Mouse (Mus musculus): ENCODE data around the gene Clptm1.

Gene Clptm1

GRCm38 (mm10) chr7:19664455-19664954 lies 328 bp downstream of the Clptm1 start:
- peak in 1 of 2 experiments; percentile 36 for DNase-seq (ENCODE audit: low spot score in 2 of 2)

DNA sequence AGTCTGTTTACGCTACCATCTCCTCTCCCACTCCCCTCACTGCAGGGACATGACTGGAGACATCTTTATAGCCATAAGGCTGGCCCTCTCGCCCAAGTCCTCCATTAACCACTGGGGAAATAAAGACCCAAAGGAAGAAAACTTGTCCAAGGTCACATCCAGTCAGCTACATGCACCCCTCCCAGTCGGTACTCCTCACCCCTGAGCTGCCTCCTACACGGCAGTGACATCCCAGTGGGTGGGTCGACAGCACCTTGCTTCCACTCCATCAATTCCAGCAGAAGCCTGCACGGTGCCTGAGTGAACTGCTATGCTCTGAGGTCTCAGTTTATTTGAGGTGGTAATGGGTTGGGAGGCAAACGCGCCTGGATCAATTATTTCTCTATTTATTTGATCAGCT lies 893 bp downstream of the Clptm1 start:
- DNase-seq (ENCODE audit: low spot score in 2 of 2) = peak in 1 of 2 experiments; percentile 26

DNA sequence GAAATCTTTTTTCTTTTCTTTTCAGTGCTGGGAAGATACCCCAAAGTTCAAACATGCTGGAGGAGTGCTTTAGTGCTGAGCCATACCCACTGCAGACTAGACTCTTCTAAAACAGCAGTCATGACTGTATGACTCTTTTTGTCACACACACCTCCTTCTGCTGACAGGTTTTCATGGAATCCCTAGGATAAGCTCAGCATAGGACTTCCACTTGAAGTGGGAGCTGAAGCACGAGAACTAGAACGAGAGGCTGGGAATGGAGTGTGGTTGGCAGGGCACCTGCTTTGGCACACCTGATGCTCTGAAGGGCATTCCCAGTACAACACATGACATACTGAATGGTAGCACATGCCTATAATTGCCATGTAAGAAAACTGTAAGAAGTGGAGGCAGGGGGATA lies 12.2 kb downstream of the Clptm1 start:
- DNase-seq (ENCODE audit: low spot score in 2 of 2) = no peak

DNA sequence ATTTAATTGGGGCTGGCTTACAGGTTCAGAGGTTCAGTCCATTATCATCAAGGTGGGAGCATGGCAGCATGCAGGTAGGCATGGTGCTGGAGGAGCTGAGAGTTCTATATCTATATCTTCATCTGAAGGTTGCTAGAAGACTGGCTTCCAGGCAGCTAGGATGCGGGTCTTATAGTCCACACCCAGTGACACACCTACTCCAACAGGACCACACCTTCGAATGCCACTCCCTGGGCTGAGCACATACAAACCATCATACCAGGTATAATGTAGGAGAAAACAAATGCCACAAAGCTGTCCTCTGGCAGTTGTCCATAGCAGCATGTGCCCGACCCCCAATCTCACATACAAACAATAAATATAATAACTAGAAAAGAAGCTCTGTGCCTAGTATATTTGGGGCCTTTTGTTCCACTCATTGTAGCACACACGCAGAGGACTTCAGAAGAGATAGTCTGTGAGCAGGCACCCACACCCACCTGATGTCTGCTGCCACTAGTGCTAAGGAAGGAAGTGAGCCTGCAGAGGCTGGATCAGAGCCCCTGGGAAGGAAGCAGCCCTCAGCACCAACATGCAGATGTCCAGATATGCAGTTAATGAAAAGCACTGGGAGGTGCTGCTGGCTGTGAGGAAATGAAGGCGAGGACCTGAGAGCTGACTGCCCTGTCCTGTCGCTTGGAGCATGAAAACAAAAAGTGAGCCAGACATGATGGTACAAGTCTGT lies 13.6 kb downstream of the Clptm1 start:
- no peak for DNase-seq (ENCODE audit: low spot score in 2 of 2)

- no peak for DNase-seq (ENCODE audit: low spot score in 2 of 2)
Observed at GRCm38 (mm10) chr7:19641223-19641622, 23.6 kb downstream of the Clptm1 start.

DNA sequence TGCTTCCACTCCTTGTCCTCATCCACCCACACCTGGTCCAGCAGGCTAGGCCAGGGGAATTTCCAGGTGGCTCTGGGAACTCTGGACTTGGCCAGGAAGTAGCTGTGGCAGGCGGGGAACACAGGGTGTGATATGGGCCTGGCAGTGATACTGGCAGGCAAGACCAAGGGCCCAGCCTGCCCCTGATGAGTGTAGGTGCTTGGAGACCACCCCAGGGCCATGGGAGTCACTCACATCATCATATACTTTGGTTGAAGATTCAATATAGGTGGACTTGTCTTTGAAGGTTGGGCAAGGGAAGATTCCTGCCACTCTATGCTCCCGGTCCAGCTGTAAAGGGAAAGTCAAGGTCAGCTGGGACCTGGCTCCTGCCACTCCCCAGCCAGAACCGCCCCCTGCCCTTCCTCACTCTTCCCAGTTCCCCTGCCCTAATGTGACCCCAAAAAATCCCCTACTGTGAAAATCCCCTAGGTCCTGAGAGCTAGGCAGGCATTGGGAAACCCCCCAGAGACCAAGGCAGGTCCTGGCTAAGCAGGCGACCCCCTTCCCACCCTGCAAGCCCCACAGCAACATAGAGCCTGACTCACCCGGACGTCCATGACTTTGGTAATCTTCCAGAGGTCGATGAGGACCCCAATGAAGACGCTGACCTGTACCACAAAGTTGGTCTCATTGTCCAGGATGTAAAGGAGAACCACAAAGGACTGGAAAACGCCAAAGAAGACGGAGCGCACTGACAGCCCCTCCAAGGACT lies 29.6 kb downstream of the Clptm1 start:
- DNase-seq (ENCODE audit: low spot score in 2 of 2) = no peak

DNA sequence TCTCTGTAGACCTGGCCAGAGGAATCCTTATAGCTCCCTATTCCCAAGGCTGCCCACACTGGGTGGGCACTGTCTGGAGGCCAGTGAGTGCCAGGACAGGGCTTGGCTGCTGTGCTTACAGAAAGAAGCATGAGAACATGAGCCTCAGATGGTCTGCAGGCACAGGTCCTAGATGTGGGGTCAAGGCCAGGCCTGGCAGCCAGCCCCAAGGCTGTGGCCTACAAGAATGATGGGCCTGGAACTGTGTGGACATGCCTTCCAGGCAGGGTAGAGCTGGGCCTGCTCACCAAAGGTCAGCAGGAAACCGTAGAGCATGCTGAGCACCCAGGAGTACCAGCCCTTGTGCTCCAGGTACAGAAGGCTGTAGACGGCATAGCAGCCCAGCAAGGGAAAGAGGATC lies 30.2 kb downstream of the Clptm1 start:
- DNase-seq (ENCODE audit: low spot score in 2 of 2) = no peak

DNA sequence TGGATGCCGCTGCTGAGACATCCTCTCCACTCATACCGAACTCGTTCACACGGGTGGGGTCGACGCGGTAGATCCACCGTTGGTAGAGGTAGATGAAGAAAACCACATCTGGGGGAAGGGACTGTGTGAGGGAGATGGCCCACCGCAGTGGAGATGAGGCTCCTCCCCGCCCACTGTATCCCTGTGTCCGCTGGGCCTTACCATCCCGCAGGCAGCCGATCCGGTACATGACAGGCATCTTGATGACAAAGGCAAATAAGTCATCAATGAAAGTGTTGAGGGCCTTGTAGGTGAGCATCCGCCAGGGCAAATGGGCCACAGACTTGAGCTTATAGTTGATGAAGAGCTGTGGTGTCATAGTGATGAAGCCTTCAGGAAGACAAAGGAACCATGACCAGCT lies 31.0 kb downstream of the Clptm1 start:
- DNase-seq (ENCODE audit: low spot score in 2 of 2) = no peak

GRCm38 (mm10) chr7:19633197-19633596 lies 31.6 kb downstream of the Clptm1 start:
- peak in 1 of 2 experiments; percentile 19 for DNase-seq (ENCODE audit: low spot score in 2 of 2)

DNA sequence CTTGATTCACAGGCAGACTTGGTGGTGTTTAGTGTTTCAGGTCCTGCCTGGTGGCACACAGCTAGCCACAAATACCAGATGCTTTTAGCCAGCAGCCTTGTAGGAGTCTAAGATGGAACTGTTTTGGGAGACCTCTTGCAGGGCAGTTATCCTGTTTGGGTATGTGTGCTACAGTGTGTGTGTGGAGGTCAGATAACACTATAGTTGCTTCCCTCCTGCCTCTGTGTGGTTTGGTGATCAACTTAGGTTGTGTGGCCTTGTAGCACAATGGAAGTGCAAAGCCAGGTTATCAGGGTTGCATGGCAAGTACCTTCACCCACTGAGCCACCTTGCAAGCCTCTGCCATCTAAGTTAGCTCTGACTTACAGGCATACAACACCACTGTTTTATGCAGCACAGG lies 32.1 kb downstream of the Clptm1 start:
- no peak for DNase-seq (ENCODE audit: low spot score in 2 of 2)

DNA sequence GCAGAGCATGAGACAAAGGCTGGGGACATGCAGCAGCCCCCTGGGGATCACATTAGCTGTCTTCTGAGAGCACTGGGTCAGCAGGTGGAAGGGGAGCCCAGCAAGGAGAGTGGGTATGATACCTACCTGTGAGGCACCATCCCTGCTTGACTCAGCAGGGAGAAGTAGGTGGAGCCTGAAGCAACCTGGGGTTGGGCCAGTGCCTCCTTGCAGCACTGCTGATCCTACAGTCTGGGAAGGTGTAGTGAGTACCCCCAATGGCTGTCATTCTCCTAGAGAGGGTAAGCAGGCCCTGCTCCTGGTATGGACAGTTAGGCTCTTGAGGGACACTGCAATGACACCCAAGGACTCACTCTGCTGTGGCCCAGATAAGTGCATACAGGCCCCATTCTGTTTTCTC lies 32.6 kb downstream of the Clptm1 start:
- no peak for DNase-seq (ENCODE audit: low spot score in 2 of 2)

- peak; percentile 85 to 92 for DNase-seq (ENCODE audit: low spot score in 2 of 2)
Observed at GRCm38 (mm10) chr7:19629361-19629734, 35.5 kb downstream of the Clptm1 start, which contains the start of gene Relb. TSS of gene Relb (minus strand) at chr7:19629438.

- DNase-seq (ENCODE audit: low spot score in 2 of 2) = peak; percentile 89 to 90
Observed at GRCm38 (mm10) chr7:19628536-19629360, 36.1 kb downstream of the Clptm1 start.

GRCm38 (mm10) chr7:19628192-19628535 lies 36.7 kb downstream of the Clptm1 start:
- DNase-seq (ENCODE audit: low spot score in 2 of 2) = no peak

- DNase-seq (ENCODE audit: low spot score in 2 of 2) = no peak
Observed at GRCm38 (mm10) chr7:19627721-19628120, 37.1 kb downstream of the Clptm1 start.

DNA sequence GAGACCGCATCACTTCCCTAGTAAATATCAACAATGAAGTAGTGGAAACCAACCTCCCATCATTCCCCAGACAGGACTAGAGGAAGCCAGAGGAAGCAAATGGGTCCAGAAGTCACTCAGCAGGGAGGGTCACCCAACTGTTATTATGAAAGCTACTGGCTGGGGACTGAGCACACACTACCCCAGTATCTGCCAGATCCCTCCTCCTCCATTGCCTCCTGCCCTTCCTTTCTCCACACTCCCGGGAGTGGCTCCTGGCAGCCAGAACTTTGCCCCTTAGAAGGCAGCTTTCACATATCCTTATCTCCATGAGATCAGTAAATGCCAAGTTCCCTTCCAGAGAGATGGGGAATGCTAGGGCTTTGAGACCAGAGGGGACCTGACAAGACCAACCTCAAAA lies 41.4 kb downstream of the Clptm1 start:
- DNase-seq (ENCODE audit: low spot score in 2 of 2) = no peak

GRCm38 (mm10) chr7:19622241-19622640 lies 42.6 kb downstream of the Clptm1 start:
- no peak for DNase-seq (ENCODE audit: low spot score in 2 of 2)

DNA sequence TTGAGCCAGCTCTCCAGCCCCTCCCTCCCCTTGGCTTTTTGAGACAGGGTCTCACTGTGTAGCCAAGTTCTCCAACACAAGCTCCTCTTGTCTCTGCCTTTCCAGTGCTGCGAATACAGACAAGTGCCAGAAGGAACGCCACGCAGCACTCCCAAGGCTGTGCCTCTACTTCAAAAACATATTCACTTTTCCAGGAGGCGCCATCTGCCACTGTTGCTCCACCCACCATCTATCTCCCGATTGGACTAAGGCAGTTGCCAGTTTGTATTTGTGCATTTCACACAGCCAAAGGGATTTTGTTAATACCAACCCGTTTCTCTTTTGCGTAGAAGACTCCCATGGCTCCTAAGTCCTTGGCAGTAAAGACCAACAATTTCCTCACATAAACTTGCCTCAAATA lies 44.0 kb downstream of the Clptm1 start:
- DNase-seq (ENCODE audit: low spot score in 2 of 2) = peak in 1 of 2 experiments; percentile 32

DNA sequence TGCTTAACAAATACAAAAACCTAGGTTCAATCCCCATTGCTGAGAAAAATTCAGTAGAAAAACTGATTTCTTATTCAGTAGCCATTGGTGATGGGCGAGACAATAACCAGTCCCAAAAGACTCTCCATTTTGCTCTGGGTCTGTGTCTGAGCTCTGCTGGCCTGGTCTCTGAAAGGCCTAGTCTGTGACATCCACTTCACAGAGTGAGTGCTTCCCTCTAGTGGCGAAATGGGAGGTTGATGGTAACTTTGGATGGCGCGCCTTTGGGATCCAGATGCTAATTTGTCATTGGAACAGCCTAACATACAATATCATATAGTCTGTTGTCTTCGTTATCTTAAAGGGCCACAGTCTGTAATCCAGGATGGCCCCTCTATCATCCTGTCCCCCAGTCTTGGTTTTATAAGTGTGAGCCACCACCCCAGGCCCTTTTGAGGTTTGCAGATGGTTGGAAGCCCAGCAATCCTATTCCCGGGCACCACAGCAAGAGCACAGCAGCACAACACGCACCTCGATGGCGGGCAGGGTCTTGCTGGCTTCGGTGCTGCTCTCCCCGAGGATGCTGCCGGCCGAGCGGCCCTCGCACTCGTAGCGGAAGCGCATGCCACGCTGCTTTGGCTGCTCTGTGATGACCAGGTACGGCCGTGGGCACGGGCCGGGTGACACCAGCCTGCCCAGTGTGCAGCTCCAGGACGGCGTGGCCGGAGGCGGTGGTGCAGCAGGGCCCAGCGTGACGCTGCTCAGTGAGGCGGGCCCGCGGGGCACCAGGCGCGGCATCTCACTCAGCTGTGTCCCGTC lies 45.6 kb downstream of the Clptm1 start:
- peak in 1 of 2 experiments; percentile 65 for DNase-seq (ENCODE audit: low spot score in 2 of 2)

GRCm38 (mm10) chr7:19615036-19615577 lies 49.7 kb downstream of the Clptm1 start:
- DNase-seq (ENCODE audit: low spot score in 2 of 2) = no peak

- DNase-seq (ENCODE audit: low spot score in 2 of 2) = no peak
Observed at GRCm38 (mm10) chr7:19610969-19611368, 53.9 kb downstream of the Clptm1 start.

Measured in frontal cortex, postnatal 10 days (tissue).